8 mouse cellular contexts compared by ENCODE assay signal in genomic region chr10:80158307-80158986, GRCm38 (mm10). TPM values are rescaled to one million over a fixed set of nuclear protein-coding genes. Genes with fewer than 3 reads are reported as not detected.
DNase-seq lines count a peak whose midpoint lies in the region; ATAC-seq and TF ChIP-seq lines count a peak whose summit lies in the region.

No protein-coding gene starts in this region.

- peak overlapping the region; percentile 25; the same call in 1 of the 2 replicates for H3K9ac ChIP-seq in forebrain, embryonic 14.5 days (ENCODE audit: low read length)
- H3K9ac ChIP-seq in hindbrain, embryonic 14.5 days: no peak overlapping the region
- peak overlapping the region; percentile 23 for H3K9ac ChIP-seq in liver, adult 2 months (ENCODE audit: low read depth, low read length)
- H3K9ac ChIP-seq in midbrain, postnatal 0 days (replicated peaks; ENCODE audit: low read length, poor library complexity, severe bottlenecking): no peak overlapping the region

- peak overlapping the region; percentile 14; the same call in 1 of the 2 replicates for H3K4me2 ChIP-seq in forebrain, embryonic 14.5 days (ENCODE audit: low read length)
- peak overlapping the region; percentile 74; the same call in 1 of the 2 replicates for H3K4me2 ChIP-seq in hindbrain, embryonic 14.5 days (replicated peaks)
- no peak overlapping the region for H3K4me2 ChIP-seq in midbrain, postnatal 0 days (ENCODE audit: low read depth, low read length, poor library complexity, severe bottlenecking)

- peaks cover 52% of the 10 kb centered on the region for H3K36me3 ChIP-seq in forebrain, embryonic 14.5 days (ENCODE audit: control insufficient read depth, insufficient read depth, low read length)
- peaks cover 51% of the 10 kb centered on the region for H3K36me3 ChIP-seq in hindbrain, embryonic 14.5 days (replicated peaks; ENCODE audit: control insufficient read depth, insufficient read depth)
- peaks cover 27% of the 10 kb centered on the region for H3K36me3 ChIP-seq in liver, adult 2 months (ENCODE audit: control insufficient read depth, insufficient read depth, low read length)
- peaks cover 41% of the 10 kb centered on the region for H3K36me3 ChIP-seq in midbrain, postnatal 0 days (ENCODE audit: insufficient read depth, low read length)

- TF ChIP-seq POLR2A in liver, adult 2 months (IDR thresholded peaks at IDR 0.05; ENCODE audit: extremely low read depth, insufficient read depth, low read length): no peak

- H3K27ac ChIP-seq in forebrain, embryonic 14.5 days (ENCODE audit: low read depth, low read length): peak overlapping the region; percentile 87
- H3K27ac ChIP-seq in hindbrain, embryonic 14.5 days: peak overlapping the region; percentile 92
- peak overlapping the region; percentile 72 for H3K27ac ChIP-seq in liver, adult 2 months (replicated peaks; ENCODE audit: insufficient read depth, low read depth, low read length)
- peak overlapping the region; percentile 84 for H3K27ac ChIP-seq in midbrain, postnatal 0 days (ENCODE audit: low read depth, low read length)

- peaks cover 20% of the 10 kb centered on the region for H3K4me1 ChIP-seq in forebrain, embryonic 14.5 days (ENCODE audit: control insufficient read depth, insufficient read depth, low read length)
- peaks cover 32% of the 10 kb centered on the region for H3K4me1 ChIP-seq in hindbrain, embryonic 14.5 days (replicated peaks; ENCODE audit: control insufficient read depth, insufficient read depth, low read length)
- H3K4me1 ChIP-seq in liver, adult 2 months (ENCODE audit: control insufficient read depth, insufficient read depth, low read length): peaks cover 38% of the 10 kb centered on the region
- H3K4me1 ChIP-seq in midbrain, postnatal 0 days (ENCODE audit: insufficient read depth, low read length): peaks cover 14% of the 10 kb centered on the region

- ATAC-seq in forebrain, embryonic 14.5 days: no peak
- ATAC-seq in hindbrain, embryonic 14.5 days (ENCODE audit: low FRiP score): no peak
- ATAC-seq in midbrain, postnatal 0 days (ENCODE audit: low FRiP score): no peak

- H3K9me3 ChIP-seq in forebrain, embryonic 14.5 days (replicated peaks; ENCODE audit: control insufficient read depth, low read length): no peaks in the 10 kb centered on the region
- H3K9me3 ChIP-seq in hindbrain, embryonic 14.5 days (ENCODE audit: control insufficient read depth, low read length): no peaks in the 10 kb centered on the region
- no peaks in the 10 kb centered on the region for H3K9me3 ChIP-seq in midbrain, postnatal 0 days (ENCODE audit: low read length)

- no peak overlapping the region for H3K4me3 ChIP-seq in forebrain, embryonic 14.5 days (ENCODE audit: low read depth, low read length)
- no peak overlapping the region for H3K4me3 ChIP-seq in hindbrain, embryonic 14.5 days (replicated peaks; ENCODE audit: low read length)
- H3K4me3 ChIP-seq in liver, adult 2 months (ENCODE audit: insufficient read depth, low read depth, low read length): no peak overlapping the region
- H3K4me3 ChIP-seq in midbrain, postnatal 0 days (ENCODE audit: low read depth, low read length): no peak overlapping the region; the same call in 1 of the 2 replicates

- H3K79me2 ChIP-seq in liver, adult 2 months (ENCODE audit: control insufficient read depth, insufficient read depth, low read length): peaks cover 3% of the 10 kb centered on the region; the same call in 1 of the 2 replicates

- no peaks in the 10 kb centered on the region for H3K27me3 ChIP-seq in forebrain, embryonic 14.5 days (replicated peaks; ENCODE audit: control insufficient read depth, insufficient read depth, low read length)
- H3K27me3 ChIP-seq in hindbrain, embryonic 14.5 days (ENCODE audit: control insufficient read depth, insufficient read depth, low read length): no peaks in the 10 kb centered on the region
- no peaks in the 10 kb centered on the region for H3K27me3 ChIP-seq in liver, adult 2 months (ENCODE audit: control insufficient read depth, insufficient read depth, low read length)
- no peaks in the 10 kb centered on the region for H3K27me3 ChIP-seq in midbrain, postnatal 0 days (ENCODE audit: insufficient read depth, low read length)

- TF ChIP-seq CTCF in liver, adult 2 months (IDR thresholded peaks at IDR 0.05; ENCODE audit: low read depth, low read length): no peak
- TF ChIP-seq CTCF in midbrain, postnatal 0 days (IDR thresholded peaks at IDR 0.05): no peak

- DNase-seq in cerebellum, adult 11-12 months: peak; percentile 73
- DNase-seq in cerebellum, postnatal 4 days (ENCODE audit: low spot score in 2 of 2): no peak
- peak; percentile 77 for DNase-seq in NIH3T3 (ENCODE audit: low read depth)
- DNase-seq in forebrain, embryonic 14.5 days (ENCODE audit: low spot score): no peak
- DNase-seq in hindbrain, embryonic 14.5 days (ENCODE audit: low spot score): no peak
- DNase-seq in liver, adult 2 months (ENCODE audit: extremely low read depth, low read depth, low spot score): peak; percentile 47
- DNase-seq in midbrain, postnatal 0 days (ENCODE audit: low spot score): peak; percentile 19
- peak; percentile 77 for DNase-seq in thymus, postnatal 25 days

- 14% methylated on average over 18 of the region's 18 CpGs for WGBS in forebrain, embryonic 14.5 days
- WGBS in hindbrain, embryonic 14.5 days: 11% methylated on average over 18 of the region's 18 CpGs
- WGBS in liver, adult 2 months: 5% methylated on average over 18 of the region's 18 CpGs
- 14% methylated on average over 18 of the region's 18 CpGs for WGBS in midbrain, postnatal 0 days

RNA-seq across cellular contexts. Expression of gene Cirbp, which starts 7.3 kb away (rescaled TPM):
- polyA plus RNA-seq in forebrain, embryonic 14.5 days (2014; fragmentation: Nextera tagmentation; extraction: Ambion mirVana): 239 and 266 TPM in 2 replicates
- 203 and 252 TPM in 2 replicates for polyA plus RNA-seq in hindbrain, embryonic 14.5 days (2014; fragmentation: Nextera tagmentation; extraction: Ambion mirVana)
- total RNA-seq in liver, adult 2 months (2014; rRNA removed): 19.5 and 25.9 TPM in 2 replicates
- 31.8 and 37.0 TPM in 2 replicates for polyA plus RNA-seq in liver, adult 2 months (2012; rRNA removed)
- total RNA-seq in midbrain, postnatal 0 days (2014; rRNA removed): 315 and 337 TPM in 2 replicates
- polyA plus RNA-seq in midbrain, postnatal 0 days (2015; fragmentation: Nextera tagmentation; extraction: Ambion mirVana): 760 and 829 TPM in 2 replicates

RNA-seq across cellular contexts. Expression of gene Midn, which starts 10.4 kb away (rescaled TPM):
- 67.0 and 73.6 TPM in 2 replicates for polyA plus RNA-seq in forebrain, embryonic 14.5 days (2014; fragmentation: Nextera tagmentation; extraction: Ambion mirVana)
- polyA plus RNA-seq in hindbrain, embryonic 14.5 days (2014; fragmentation: Nextera tagmentation; extraction: Ambion mirVana): 44.1 and 54.4 TPM in 2 replicates
- total RNA-seq in liver, adult 2 months (2014; rRNA removed): 6.9 and 11.6 TPM in 2 replicates
- 27.4 and 38.8 TPM in 2 replicates for polyA plus RNA-seq in liver, adult 2 months (2012; rRNA removed)
- total RNA-seq in midbrain, postnatal 0 days (2014; rRNA removed): 114 and 143 TPM in 2 replicates
- 16.3 and 17.2 TPM in 2 replicates for polyA plus RNA-seq in midbrain, postnatal 0 days (2015; fragmentation: Nextera tagmentation; extraction: Ambion mirVana)

RNA-seq across cellular contexts. Expression of gene 1600002K03Rik, which starts 14.3 kb away (rescaled TPM):
- polyA plus RNA-seq in forebrain, embryonic 14.5 days (2014; fragmentation: Nextera tagmentation; extraction: Ambion mirVana): 7.2 and 9.0 TPM in 2 replicates
- 7.0 and 7.7 TPM in 2 replicates for polyA plus RNA-seq in hindbrain, embryonic 14.5 days (2014; fragmentation: Nextera tagmentation; extraction: Ambion mirVana)
- total RNA-seq in liver, adult 2 months (2014; rRNA removed): 5.1 and 7.7 TPM in 2 replicates
- polyA plus RNA-seq in liver, adult 2 months (2012; rRNA removed): 10.0 and 10.4 TPM in 2 replicates
- 2.3 and 2.8 TPM in 2 replicates for total RNA-seq in midbrain, postnatal 0 days (2014; rRNA removed)
- 4.1 and 5.3 TPM in 2 replicates for polyA plus RNA-seq in midbrain, postnatal 0 days (2015; fragmentation: Nextera tagmentation; extraction: Ambion mirVana)

RNA-seq across cellular contexts. Expression of gene Cbarp, which starts 17.8 kb away (rescaled TPM):
- polyA plus RNA-seq in forebrain, embryonic 14.5 days (2014; fragmentation: Nextera tagmentation; extraction: Ambion mirVana): 41.0 and 42.4 TPM in 2 replicates
- polyA plus RNA-seq in hindbrain, embryonic 14.5 days (2014; fragmentation: Nextera tagmentation; extraction: Ambion mirVana): 93.4 and 96.4 TPM in 2 replicates
- total RNA-seq in liver, adult 2 months (2014; rRNA removed): 0.47 and 0.55 TPM in 2 replicates
- polyA plus RNA-seq in liver, adult 2 months (2012; rRNA removed): 1.2 TPM in 2 replicates
- total RNA-seq in midbrain, postnatal 0 days (2014; rRNA removed): 273 and 276 TPM in 2 replicates
- polyA plus RNA-seq in midbrain, postnatal 0 days (2015; fragmentation: Nextera tagmentation; extraction: Ambion mirVana): 120 and 121 TPM in 2 replicates

RNA-seq across cellular contexts. Expression of gene Atp5d, which starts 20.0 kb away (rescaled TPM):
- polyA plus RNA-seq in forebrain, embryonic 14.5 days (2014; fragmentation: Nextera tagmentation; extraction: Ambion mirVana): 412 and 467 TPM in 2 replicates
- polyA plus RNA-seq in hindbrain, embryonic 14.5 days (2014; fragmentation: Nextera tagmentation; extraction: Ambion mirVana): 469 and 505 TPM in 2 replicates
- 144 and 218 TPM in 2 replicates for total RNA-seq in liver, adult 2 months (2014; rRNA removed)
- 1,387 and 1,558 TPM in 2 replicates for polyA plus RNA-seq in liver, adult 2 months (2012; rRNA removed)
- total RNA-seq in midbrain, postnatal 0 days (2014; rRNA removed): 231 and 259 TPM in 2 replicates
- 607 and 661 TPM in 2 replicates for polyA plus RNA-seq in midbrain, postnatal 0 days (2015; fragmentation: Nextera tagmentation; extraction: Ambion mirVana)

Comparison
In these comparisons a context has a peak if more than half of its experiments do, and no peak if none do; other contexts are left out.
1. DNase-seq: peak in cerebellum, adult 11-12 months (single experiment), NIH3T3 (single experiment), liver, adult 2 months (single experiment), midbrain, postnatal 0 days (single experiment) and thymus, postnatal 25 days (single experiment); none in cerebellum, postnatal 4 days (0 of 2), forebrain, embryonic 14.5 days (single experiment) and hindbrain, embryonic 14.5 days (single experiment).
2. H3K9ac ChIP-seq: peak in forebrain, embryonic 14.5 days (single experiment) and liver, adult 2 months (single experiment); none in hindbrain, embryonic 14.5 days (single experiment) and midbrain, postnatal 0 days (single experiment).
3. Peak in every context shown above with its lines, with median percentiles within 50 percentile points of each other: H3K27ac ChIP-seq.